Mouse (Mus musculus) embryonic facial prominence, embryonic 15.5 days (tissue): Measurements from ENCODE around the gene Tsfm. TPM values are rescaled to one million over a fixed set of nuclear protein-coding genes. Genes with fewer than 3 reads are reported as not detected.

Source experiments
- ATAC-seq: fragments of 200-750 bp; cut with Nextera tagmentation; 2 replicates; pipeline ENCODE4 v1.8.0; 2017; ENCODE audit warnings: low read depth, moderate TSS enrichment; ENCODE audit not compliant: insufficient number of reproducible peaks, low FRiP score, low TSS enrichment
- H3K27ac ChIP-seq: fragments of 300-500 bp; sonication (generic); replicated peaks from 2 replicates; pipeline ENCODE4 v1.5.1; 2015; ENCODE audit warnings: mild to moderate bottlenecking, inconsistent platforms
- H3K27me3 ChIP-seq: fragments of 300-500 bp; sonication (generic); 2 replicates; pipeline ENCODE4 v1.6.1; 2015; ENCODE audit warnings: inconsistent platforms
- H3K36me3 ChIP-seq: fragments of 300-500 bp; sonication (generic); 2 replicates; pipeline ENCODE4 v1.6.1; 2015; ENCODE audit warnings: mild to moderate bottlenecking, inconsistent platforms
- H3K4me1 ChIP-seq: fragments of 300-500 bp; sonication (generic); 2 replicates; pipeline ENCODE4 v1.6.1; 2015; ENCODE audit warnings: inconsistent platforms
- H3K4me2 ChIP-seq: fragments of 300-500 bp; sonication (generic); replicated peaks from 2 replicates; pipeline ENCODE4 v1.6.1; 2015; ENCODE audit warnings: mild to moderate bottlenecking, inconsistent platforms
- H3K4me3 ChIP-seq: fragments of 300-500 bp; sonication (generic); replicated peaks from 2 replicates; pipeline ENCODE4 v1.5.1; 2015; ENCODE audit warnings: mild to moderate bottlenecking, inconsistent platforms
- H3K9ac ChIP-seq: fragments of 300-500 bp; sonication (generic); 2 replicates; pipeline ENCODE4 v1.6.1; 2015; ENCODE audit warnings: inconsistent platforms
- H3K9me3 ChIP-seq: fragments of 300-500 bp; sonication (generic); replicated peaks from 2 replicates; pipeline ENCODE4 v1.6.1; 2016; ENCODE audit warnings: inconsistent platforms
- WGBS: fragments of 180-500 bp; shearing (Covaris S2); methylation state at CpG from one replicate; pipeline ENCODE4 v1.1.7; 2015; 5-methylcytosine and 5-hydroxymethylcytosine counted together
- polyA plus RNA-seq: library from polyadenylated mRNA; unstranded; fragments of >200 nt; fragmentation: Nextera tagmentation; extraction: Ambion mirVana; gene quantifications from 2 replicates; pipeline ENCODE4 v1.2.1, GENCODE M21; 2015

Gene Tsfm
- polyA plus RNA-seq, 1 experiment from 2014 or later: 68.8 TPM

GRCm38 (mm10) chr10:127050119-127050474 is 19.5 kb upstream of the Tsfm start:
- H3K4me3 ChIP-seq: 0 out of 2 replicates have a peak overlapping the region, but pooled peaks have one; percentile 19
- no peak overlapping the region for H3K4me2 ChIP-seq
- 15% methylated on average over 10 of the region's 10 CpGs for WGBS
- H3K4me1 ChIP-seq: peaks cover 20% of the 10 kb centered on the region
- no peak overlapping the region for H3K9ac ChIP-seq
- ATAC-seq: no peak
- H3K27me3 ChIP-seq: peaks cover 55% of the 10 kb centered on the region
- no peak overlapping the region for H3K27ac ChIP-seq
- H3K9me3 ChIP-seq: no peaks in the 10 kb centered on the region
- peaks cover under 1% of the 10 kb centered on the region; the same call in 1 of the 2 replicates for H3K36me3 ChIP-seq

GRCm38 (mm10) chr10:127049395-127050118 is 18.9 kb upstream of the Tsfm start:
- H3K4me2 ChIP-seq: peak overlapping the region; percentile 36
- 3% methylated on average over 29 of the region's 29 CpGs for WGBS
- no peak overlapping the region for H3K9ac ChIP-seq
- no peak overlapping the region for H3K27ac ChIP-seq
- peaks cover 6% of the 10 kb centered on the region for H3K36me3 ChIP-seq
- no peaks in the 10 kb centered on the region for H3K9me3 ChIP-seq
- peak overlapping the region; percentile 19 for H3K4me3 ChIP-seq
- peaks cover 20% of the 10 kb centered on the region for H3K4me1 ChIP-seq
- ATAC-seq: no peak
- H3K27me3 ChIP-seq: peaks cover 55% of the 10 kb centered on the region

- H3K9ac ChIP-seq: no peak overlapping the region
- H3K4me2 ChIP-seq: peak overlapping the region; percentile 36
- H3K9me3 ChIP-seq: no peaks in the 10 kb centered on the region
- WGBS: 4% methylated on average over 35 of the region's 35 CpGs
- H3K4me1 ChIP-seq: peaks cover 20% of the 10 kb centered on the region
- peaks cover 55% of the 10 kb centered on the region for H3K27me3 ChIP-seq
- no peak for ATAC-seq
- H3K36me3 ChIP-seq: peaks cover 7% of the 10 kb centered on the region
- H3K27ac ChIP-seq: no peak overlapping the region
- peak overlapping the region; percentile 19 for H3K4me3 ChIP-seq
These were observed 18.2 kb upstream of the Tsfm start for GRCm38 (mm10) chr10:127048608-127049394.

- no peaks in the 10 kb centered on the region for H3K9me3 ChIP-seq
- 25% methylated on average over 5 of the region's 5 CpGs for WGBS
- H3K27me3 ChIP-seq: peaks cover 55% of the 10 kb centered on the region
- H3K4me1 ChIP-seq: peaks cover 23% of the 10 kb centered on the region
- H3K4me2 ChIP-seq: peak within 1 kb of the TSS; percentile 36
- H3K27ac ChIP-seq: no peak within 1 kb of the TSS
- H3K36me3 ChIP-seq: peaks cover 14% of the 10 kb centered on the region
- no peak within 1 kb of the TSS for H3K9ac ChIP-seq
- ATAC-seq: no peak
- H3K4me3 ChIP-seq: peak within 1 kb of the TSS; percentile 19
These were observed 17.3 kb upstream of the Tsfm start, which contains the start of gene Cyp27b1 for GRCm38 (mm10) chr10:127047954-127048353. Gene Cyp27b1 (plus strand): TSS chr10:127048250.

GRCm38 (mm10) chr10:127043187-127043586 is 12.5 kb upstream of the Tsfm start:
- H3K4me1 ChIP-seq: peaks cover 25% of the 10 kb centered on the region
- peaks cover 14% of the 10 kb centered on the region for H3K36me3 ChIP-seq
- no peak overlapping the region for H3K9ac ChIP-seq
- no peak overlapping the region for H3K4me2 ChIP-seq
- no peak overlapping the region for H3K27ac ChIP-seq
- 89% methylated on average over 6 of the region's 6 CpGs for WGBS
- H3K27me3 ChIP-seq: peaks cover 15% of the 10 kb centered on the region
- H3K4me3 ChIP-seq: 0 out of 2 replicates have a peak overlapping the region, but pooled peaks have one; percentile 89
- ATAC-seq: no peak
- no peaks in the 10 kb centered on the region for H3K9me3 ChIP-seq

GRCm38 (mm10) chr10:127042468-127043115 is 12.0 kb upstream of the Tsfm start:
- ATAC-seq: no peak
- Histone ChIP-seq H3K4me3 (peak overlapping the region; percentile 89), H3K9me3 (no peaks in the 10 kb centered on the region), H3K27ac (peak overlapping the region; percentile 90), H3K4me1 (peaks cover 23% of the 10 kb centered on the region), H3K27me3 (peaks cover 9% of the 10 kb centered on the region), H3K9ac (peak overlapping the region; percentile 77), H3K36me3 (peaks cover 14% of the 10 kb centered on the region), H3K4me2 (peak overlapping the region; percentile 97)
- 14% methylated on average over 5 of the region's 5 CpGs for WGBS

GRCm38 (mm10) chr10:127041774-127042338 is 11.2 kb upstream of the Tsfm start:
- peak; percentile 86 for ATAC-seq
- peaks cover 14% of the 10 kb centered on the region for H3K36me3 ChIP-seq
- H3K27ac ChIP-seq: peak overlapping the region; percentile 90
- no peaks in the 10 kb centered on the region for H3K9me3 ChIP-seq
- peaks cover 23% of the 10 kb centered on the region for H3K4me1 ChIP-seq
- peaks cover 2% of the 10 kb centered on the region; the same call in 1 of the 2 replicates for H3K27me3 ChIP-seq
- H3K4me2 ChIP-seq: peak overlapping the region; percentile 97
- peak overlapping the region; percentile 89 for H3K4me3 ChIP-seq
- peak overlapping the region; percentile 77 for H3K9ac ChIP-seq
- under 1% methylated on average over 44 of the region's 44 CpGs for WGBS

- WGBS: under 1% methylated on average over 28 of the region's 28 CpGs
- Histone ChIP-seq H3K9ac (peak within 1 kb of the TSS; percentile 77), H3K27ac (peak within 1 kb of the TSS; percentile 90), H3K4me3 (peak within 1 kb of the TSS; percentile 89), H3K27me3 (no peaks in the 10 kb centered on the region), H3K9me3 (no peaks in the 10 kb centered on the region), H3K4me1 (peaks cover 23% of the 10 kb centered on the region), H3K4me2 (peak within 1 kb of the TSS; percentile 97), H3K36me3 (peaks cover 14% of the 10 kb centered on the region)
- peak; percentile 76 for ATAC-seq
These were observed 10.7 kb upstream of the Tsfm start, which contains the start of the genes Mettl1 and Eef1akmt3 for GRCm38 (mm10) chr10:127041274-127041766. Gene Mettl1 (plus strand): TSS chr10:127041414. Gene Eef1akmt3 (minus strand): TSS chr10:127041513.

GRCm38 (mm10) chr10:127040569-127041214 is 10.1 kb upstream of the Tsfm start:
- Histone ChIP-seq H3K4me3 (peak overlapping the region; percentile 89), H3K4me1 (peaks cover 23% of the 10 kb centered on the region), H3K27me3 (no peaks in the 10 kb centered on the region), H3K36me3 (peaks cover 14% of the 10 kb centered on the region), H3K27ac (peak overlapping the region; percentile 90), H3K4me2 (peak overlapping the region; percentile 97), H3K9ac (peak overlapping the region; percentile 77), H3K9me3 (no peaks in the 10 kb centered on the region)
- under 1% methylated on average over 20 of the region's 20 CpGs for WGBS
- no peak; the same call in 1 of the 2 replicates for ATAC-seq

- Histone ChIP-seq H3K9ac (no peak overlapping the region), H3K9me3 (no peaks in the 10 kb centered on the region), H3K27ac (no peak overlapping the region), H3K27me3 (no peaks in the 10 kb centered on the region), H3K4me1 (peaks cover 17% of the 10 kb centered on the region), H3K4me2 (no peak overlapping the region), H3K36me3 (no peaks in the 10 kb centered on the region), H3K4me3 (no peak overlapping the region)
- ATAC-seq: no peak
- WGBS: 77% methylated on average over 12 of the region's 12 CpGs
These were observed 7.0 kb upstream of the Tsfm start for GRCm38 (mm10) chr10:127037641-127038040.
